Mouse (Mus musculus) megakaryocyte progenitor cell, adult 5-6 weeks (primary cell): Measurements from ENCODE around the gene 4933427D14Rik. TPM values are rescaled to one million over a fixed set of nuclear protein-coding genes. Genes with fewer than 3 reads are reported as not detected.

Experiments
- ATAC-seq: replicated peaks from 2 replicates; pipeline ENCODE4 v1.8.0; 2016; ENCODE audit warnings: mild to moderate bottlenecking, moderate TSS enrichment, inconsistent platforms; ENCODE audit not compliant: poor library complexity
- total RNA-seq, 2 experiments: library from RNA; stranded (forward) in 1 of 2; stranded (reverse) in 1 of 2; fragments of 157-497, 149-512 nt in 1 of 2; fragments of 200-1000 nt in 1 of 2; gene quantifications; 2 replicates each; pipeline versions ENCODE4 v1.2.3 to v1.2.4; 2015 to 2017

4933427D14Rik gene
- total RNA-seq, 2 experiments from 2014 or later: 6.2 to 7.8 TPM

DNA sequence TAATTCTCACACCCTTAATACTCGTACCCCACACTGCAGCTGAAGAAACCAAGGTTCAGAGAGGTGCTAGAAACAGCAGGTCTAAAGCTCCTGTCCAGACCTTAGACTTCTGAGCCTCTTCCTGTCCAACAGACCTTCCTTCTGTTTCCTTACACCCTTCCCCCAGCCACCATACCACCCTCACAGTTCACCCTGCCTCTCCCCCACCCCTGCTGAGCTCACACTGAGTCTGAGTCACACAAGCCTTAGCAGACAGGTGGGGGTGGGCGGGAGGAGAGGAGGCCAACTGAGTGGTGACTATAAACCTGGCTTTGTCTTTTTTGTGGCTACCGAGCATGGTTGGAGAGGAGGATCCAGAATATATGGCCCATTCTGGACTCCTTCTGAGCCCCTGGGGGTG is 96.5 kb downstream of the 4933427D14Rik start:
- no peak for ATAC-seq

DNA sequence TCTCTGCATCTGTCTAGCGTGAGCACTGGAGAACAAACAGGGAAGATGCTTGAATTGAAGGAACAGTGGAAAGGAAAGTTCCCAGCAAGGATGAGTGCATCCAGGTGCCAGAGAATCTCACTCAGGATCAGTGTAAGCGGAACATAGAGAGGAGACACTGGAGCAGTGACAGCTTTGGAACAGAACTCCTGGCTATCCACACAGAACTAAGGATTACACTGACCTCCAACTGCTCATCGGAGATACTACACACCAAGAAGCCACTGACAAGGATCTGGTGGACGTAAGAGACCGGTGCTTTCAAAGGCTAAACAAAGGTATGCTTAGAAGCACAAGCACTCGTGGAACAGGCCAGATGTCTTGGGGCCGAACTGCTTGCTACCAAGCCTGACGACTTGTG is 103.0 kb downstream of the 4933427D14Rik start:
- no peak for ATAC-seq

Other genes with a start within 250 kb of the 4933427D14Rik start
- 0.15 TPM in 1 of 2 replicates, not detected in the other for gene Aipl1, start 169.9 kb downstream of the 4933427D14Rik start, total RNA-seq (2015)
- gene Aipl1, start 169.9 kb downstream of the 4933427D14Rik start, total RNA-seq (2017): 0.20 and 0.54 TPM in 2 replicates
- gene Pimreg, start 165.4 kb downstream of the 4933427D14Rik start, total RNA-seq (2015): 20.4 and 21.5 TPM in 2 replicates
- 13.7 and 14.3 TPM in 2 replicates for gene Pimreg, start 165.4 kb downstream of the 4933427D14Rik start, total RNA-seq (2017)
- gene Pitpnm3, start 71.7 kb downstream of the 4933427D14Rik start, total RNA-seq (2015): not detected in 2 replicates
- not detected in 2 replicates for gene Pitpnm3, start 71.7 kb downstream of the 4933427D14Rik start, total RNA-seq (2017)
- 0.10 TPM in 1 of 2 replicates, not detected in the other for gene Gm43951, start 619 bp downstream of the 4933427D14Rik start, total RNA-seq (2015)
- gene Gm43951, start 619 bp downstream of the 4933427D14Rik start, total RNA-seq (2017): 0.37 and 1.3 TPM in 2 replicates
- gene Txndc17, start 88 bp upstream of the 4933427D14Rik start, total RNA-seq (2015): 123 and 130 TPM in 2 replicates
- 37.1 and 46.5 TPM in 2 replicates for gene Txndc17, start 88 bp upstream of the 4933427D14Rik start, total RNA-seq (2017)
- gene Med31, start 8.1 kb upstream of the 4933427D14Rik start, total RNA-seq (2015): 15.2 and 16.9 TPM in 2 replicates
- 12.9 and 16.7 TPM in 2 replicates for gene Med31, start 8.1 kb upstream of the 4933427D14Rik start, total RNA-seq (2017)
- 0.12 TPM in 1 of 2 replicates, not detected in the other for gene Slc13a5, start 59.8 kb upstream of the 4933427D14Rik start, total RNA-seq (2015)
- 0.24 and 0.25 TPM in 2 replicates for gene Slc13a5, start 59.8 kb upstream of the 4933427D14Rik start, total RNA-seq (2017)
- gene Xaf1, start 94.2 kb upstream of the 4933427D14Rik start, total RNA-seq (2015): 7.2 and 16.1 TPM in 2 replicates
- gene Xaf1, start 94.2 kb upstream of the 4933427D14Rik start, total RNA-seq (2017): 3.5 and 17.4 TPM in 2 replicates
- not detected in 2 replicates for gene Fbxo39, start 107.0 kb upstream of the 4933427D14Rik start, total RNA-seq (2015)
- not detected in 2 replicates for gene Fbxo39, start 107.0 kb upstream of the 4933427D14Rik start, total RNA-seq (2017)
- not detected in 2 replicates for gene Tekt1, start 155.0 kb upstream of the 4933427D14Rik start, total RNA-seq (2015)
- not detected in 2 replicates for gene Tekt1, start 155.0 kb upstream of the 4933427D14Rik start, total RNA-seq (2017)
- not detected in 2 replicates for gene Smtnl2, start 204.3 kb upstream of the 4933427D14Rik start, total RNA-seq (2015)
- gene Smtnl2, start 204.3 kb upstream of the 4933427D14Rik start, total RNA-seq (2017): 0.14 TPM in 1 of 2 replicates, not detected in the other
- gene Ggt6, start 228.1 kb upstream of the 4933427D14Rik start, total RNA-seq (2015): not detected in 2 replicates
- gene Ggt6, start 228.1 kb upstream of the 4933427D14Rik start, total RNA-seq (2017): not detected in 2 replicates
- gene Mybbp1a, start 233.9 kb upstream of the 4933427D14Rik start, total RNA-seq (2015): 255 and 264 TPM in 2 replicates
- 148 and 164 TPM in 2 replicates for gene Mybbp1a, start 233.9 kb upstream of the 4933427D14Rik start, total RNA-seq (2017)